Mouse (Mus musculus) MEL (cell line): ENCODE data around the gene Dbnl. TPM values are rescaled to one million over a fixed set of nuclear protein-coding genes. Genes with fewer than 3 reads are reported as not detected.

Experiments used
- DNase-seq: peaks from one replicate; pipeline ENCODE4 v3.0.0; 2011; ENCODE audit warnings: low read depth, low spot score
- H3K27ac ChIP-seq: 2 replicates; pipeline ENCODE4 v1.5.1; 2012; ENCODE audit warnings: low read depth, mild to moderate bottlenecking, control low read depth, low read length, moderate library complexity; ENCODE audit not compliant: control insufficient read depth
- H3K27me3 ChIP-seq, 2 experiments: fragments of 150-350 bp in 1 of 2; sonication (generic) in 1 of 2; 2 replicates each; pipeline ENCODE4 v1.6.1; 2012; ENCODE audit warnings: low read length in 2 of 2, mild to moderate bottlenecking in 2 of 2, improper control_type of control experiment in 1 of 2, moderate library complexity in 1 of 2; ENCODE audit not compliant: insufficient read depth in 2 of 2, control insufficient read depth in 1 of 2
- H3K36me3 ChIP-seq, 2 experiments: 2 replicates each; pipeline ENCODE4 v1.6.1; 2012 to 2014; ENCODE audit warnings: low read length in 2 of 2, improper control_type of control experiment in 1 of 2, inconsistent platforms in 1 of 2, mild to moderate bottlenecking in 1 of 2; ENCODE audit not compliant: insufficient read depth in 2 of 2, control insufficient read depth in 1 of 2
- H3K4me1 ChIP-seq, 2 experiments: fragments of 150-350 bp in 1 of 2; sonication (generic) in 1 of 2; 2 replicates each; pipeline ENCODE4 v1.6.1; 2012; ENCODE audit warnings: low read length in 2 of 2, improper control_type of control experiment in 1 of 2, mild to moderate bottlenecking in 1 of 2; ENCODE audit not compliant: insufficient read depth in 2 of 2, control insufficient read depth in 1 of 2
- H3K4me3 ChIP-seq, 2 experiments: fragments of 150-350 bp in 1 of 2; sonication (generic) in 1 of 2; 2 replicates each; pipeline ENCODE4 v1.5.1; 2012; ENCODE audit warnings: low read depth in 2 of 2, low read length in 2 of 2, mild to moderate bottlenecking in 2 of 2, moderate library complexity in 2 of 2, control low read depth in 1 of 2, improper control_type of control experiment in 1 of 2; ENCODE audit not compliant: control insufficient read depth in 1 of 2, insufficient read depth in 1 of 2
- H3K79me2 ChIP-seq: 2 replicates; pipeline ENCODE4 v1.6.1; 2012; ENCODE audit warnings: mild to moderate bottlenecking, low read length, moderate library complexity; ENCODE audit not compliant: control insufficient read depth, poor library complexity, insufficient read depth
- H3K9ac ChIP-seq: 2 replicates; pipeline ENCODE4 v1.6.1; 2012; ENCODE audit warnings: low read depth, mild to moderate bottlenecking, control low read depth, low read length, moderate library complexity; ENCODE audit not compliant: control insufficient read depth, poor library complexity, severe bottlenecking
- H3K9me3 ChIP-seq: fragments of 150-350 bp; sonication (generic); replicated peaks from 2 replicates; pipeline ENCODE4 v1.6.1; 2012; ENCODE audit warnings: mild to moderate bottlenecking, low read length, improper control_type of control experiment, moderate library complexity; ENCODE audit not compliant: insufficient read depth
- BHLHE40 ChIP-seq: IDR thresholded peaks from 2 replicates; pipeline ENCODE4 v1.6.1; 2012; ENCODE audit warnings: low read depth, mild to moderate bottlenecking, inconsistent platforms, low read length, improper control_type of control experiment, borderline replicate concordance
- CTCF ChIP-seq, 3 experiments: IDR thresholded peaks in 2 of 3; conservative IDR thresholded peaks in 1 of 3; 2 replicates each; pipeline ENCODE4 v1.5.1; 2011 to 2012; ENCODE audit warnings: low read length in 3 of 3, low read depth in 2 of 3, mild to moderate bottlenecking in 2 of 3, improper control_type of control experiment in 1 of 3, inconsistent platforms in 1 of 3, mixed read lengths in 1 of 3, moderate library complexity in 1 of 3; ENCODE audit not compliant: control insufficient read depth in 1 of 3, insufficient read depth in 1 of 3, poor library complexity in 1 of 3, severe bottlenecking in 1 of 3
- ELF1 ChIP-seq: IDR thresholded peaks from 2 replicates; pipeline ENCODE4 v1.6.1; 2014; ENCODE audit warnings: low read depth, mild to moderate bottlenecking, inconsistent platforms, low read length, improper control_type of control experiment, moderate library complexity
- EP300 ChIP-seq, 2 experiments: IDR thresholded peaks; 2 replicates each; pipeline ENCODE4 v1.6.1; 2011; ENCODE audit warnings: improper control_type of control experiment in 2 of 2, low read length in 2 of 2, low read depth in 1 of 2, mild to moderate bottlenecking in 1 of 2
- ETS1 ChIP-seq: IDR thresholded peaks from 2 replicates; pipeline ENCODE4 v1.6.1; 2012; ENCODE audit warnings: low read depth, mild to moderate bottlenecking, inconsistent platforms, low read length, improper control_type of control experiment, moderate library complexity
- GABPA ChIP-seq: IDR thresholded peaks from 2 replicates; pipeline ENCODE4 v1.6.1; 2012; ENCODE audit warnings: low read depth, mild to moderate bottlenecking, inconsistent platforms, low read length, improper control_type of control experiment, moderate library complexity
- JUND ChIP-seq: IDR thresholded peaks from 2 replicates; pipeline ENCODE4 v1.6.1; 2011; ENCODE audit warnings: low read depth, mild to moderate bottlenecking, improper control_type of control experiment, low read length
- KAT2A ChIP-seq: conservative IDR thresholded peaks from 2 replicates; pipeline ENCODE4 v1.6.1; 2012; ENCODE audit warnings: low read depth, low read length, improper control_type of control experiment, inconsistent platforms
- MAX ChIP-seq: IDR thresholded peaks from 2 replicates; pipeline ENCODE4 v1.6.1; 2011; ENCODE audit warnings: low read length, improper control_type of control experiment
- MAZ ChIP-seq: IDR thresholded peaks from 2 replicates; pipeline ENCODE4 v1.6.1; 2012; ENCODE audit warnings: low read depth, mild to moderate bottlenecking, inconsistent platforms, low read length, improper control_type of control experiment
- MYB ChIP-seq: IDR thresholded peaks from 2 replicates; pipeline ENCODE4 v1.6.1; 2011; ENCODE audit warnings: mild to moderate bottlenecking, low read depth, low read length, improper control_type of control experiment
- MYC ChIP-seq: IDR thresholded peaks from 2 replicates; pipeline ENCODE4 v1.6.1; 2011; ENCODE audit warnings: low read depth, mild to moderate bottlenecking, low read length, improper control_type of control experiment, moderate library complexity
- NRF1 ChIP-seq: IDR thresholded peaks from 2 replicates; pipeline ENCODE4 v1.6.1; 2014; ENCODE audit warnings: low read depth, mild to moderate bottlenecking, inconsistent platforms, low read length, improper control_type of control experiment, moderate library complexity; ENCODE audit not compliant: poor library complexity, insufficient read depth, severe bottlenecking
- POLR2AphosphoS2 ChIP-seq: IDR thresholded peaks from 2 replicates; pipeline ENCODE4 v1.6.1; 2011; ENCODE audit warnings: low read length, improper control_type of control experiment
- TCF12 ChIP-seq: IDR thresholded peaks from 2 replicates; pipeline ENCODE4 v1.6.1; 2014; ENCODE audit warnings: low read depth, mild to moderate bottlenecking, inconsistent platforms, low read length, improper control_type of control experiment, moderate library complexity
- ZC3H11A ChIP-seq: IDR thresholded peaks from 2 replicates; pipeline ENCODE4 v1.6.1; 2012; ENCODE audit warnings: low read depth, mild to moderate bottlenecking, inconsistent platforms, low read length, improper control_type of control experiment
- ZMIZ1 ChIP-seq: IDR thresholded peaks from 2 replicates; pipeline ENCODE4 v1.6.1; 2012; ENCODE audit warnings: low read depth, mild to moderate bottlenecking, inconsistent platforms, low read length, improper control_type of control experiment, moderate library complexity
- polyA plus RNA-seq, 2 experiments: library from polyadenylated mRNA; stranded (reverse) in 1 of 2; unstranded in 1 of 2; fragments of >175 nt in 1 of 2; fragments of >200 nt in 1 of 2; gene quantifications; 2 replicates each; pipeline versions ENCODE4 v1.2.1 to v1.2.4; 2012; ENCODE audit warnings: low replicate concordance in 2 of 2, low read depth in 1 of 2; ENCODE audit not compliant: insufficient read length in 2 of 2, insufficient read depth in 1 of 2, missing spikeins in 1 of 2
- total RNA-seq: library from RNA; depleted of rRNA; stranded (reverse); fragments of 300-350 nt; gene quantifications from 2 replicates; pipeline ENCODE4 v1.2.3, GENCODE M21; 2012

Gene Dbnl
- total and polyA plus RNA-seq, 3 experiments: 73.5 to 149 TPM; not detected in 1

DNA sequence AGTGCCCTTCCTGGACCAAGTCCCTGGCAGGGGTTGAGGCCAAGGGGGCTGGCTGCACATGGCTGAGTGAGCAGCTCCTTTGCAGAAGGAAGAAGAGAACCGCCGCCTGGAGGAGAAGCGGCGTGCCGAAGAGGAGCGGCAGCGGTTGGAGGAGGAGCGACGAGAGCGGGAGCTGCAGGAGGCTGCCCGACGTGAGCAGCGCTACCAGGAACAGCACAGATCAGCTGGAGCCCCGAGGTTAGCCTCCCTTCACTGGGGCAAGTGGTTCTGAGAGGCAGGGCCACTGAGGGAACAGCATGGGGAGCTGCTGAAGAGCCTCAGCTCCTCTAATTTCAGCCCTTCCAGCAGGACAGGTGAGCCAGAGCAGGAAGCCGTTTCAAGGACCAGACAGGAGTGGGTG, 8.7 kb downstream of the Dbnl start:
- Histone ChIP-seq H3K9ac (no peak overlapping the region), H3K9me3 (no peaks in the 10 kb centered on the region), H3K79me2 (no peaks in the 10 kb centered on the region), H3K27ac (no peak overlapping the region), H3K27me3 (no peaks in the 10 kb centered on the region), H3K36me3 (peaks cover 0 to 6% of the 10 kb centered on the region in 2 experiments; a peak in 2 of 4 replicates), H3K4me3 (no peak overlapping the region), H3K4me1 (0 out of 4 replicates have a peak, but pooled peaks cover 0 to under 1% of the 10 kb centered on the region in 2 experiments)
- DNase-seq: no peak
- TF ChIP-seq EP300 (IDR thresholded peaks at IDR 0.05; ENCODE audit: low read depth in 1 of 2, low read length in 2 of 2) (no peak), MYC (no peak), ZC3H11A (no peak), ZMIZ1 (no peak), CTCF (IDR thresholded peaks at IDR 0.05 in 2 of 3, conservative IDR thresholded peaks at IDR 0.05 in 1 of 3; ENCODE audit: control insufficient read depth in 1 of 3, insufficient read depth in 1 of 3, low read depth in 2 of 3, low read length in 3 of 3, poor library complexity in 1 of 3, severe bottlenecking in 1 of 3) (no peak), JUND (no peak), POLR2AphosphoS2 (no peak)

DNA sequence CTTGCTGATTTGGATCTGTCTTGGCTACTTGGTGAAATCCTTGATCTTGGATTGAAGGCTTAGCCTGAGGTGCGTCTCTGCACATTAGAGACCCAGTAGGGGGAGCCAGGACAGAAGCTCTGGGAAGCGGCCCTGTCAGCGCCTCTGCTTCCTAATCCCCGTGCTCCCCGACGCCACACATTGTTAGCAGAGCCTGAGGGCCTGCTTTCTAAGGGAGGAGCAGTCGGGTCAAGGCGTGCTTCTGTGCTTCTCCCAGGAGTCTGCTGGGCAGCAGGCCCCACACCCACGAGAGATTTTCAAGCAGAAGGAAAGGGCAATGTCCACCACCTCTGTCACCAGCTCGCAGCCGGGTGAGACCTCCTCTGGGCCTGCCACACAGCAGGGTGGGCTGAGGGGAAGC, 9.1 kb downstream of the Dbnl start:
- no peaks in the 10 kb centered on the region for H3K27me3 ChIP-seq
- TF ChIP-seq ETS1 (no peak), NRF1 (no peak), KAT2A (no peak), JUND (no peak), ELF1 (no peak), MYB (no peak), MAX (no peak), GABPA (no peak), TCF12 (no peak), MAZ (no peak), BHLHE40 (no peak)
- TF ChIP-seq, all 39 proteins: peak for 0
- Histone ChIP-seq H3K27ac (no peak overlapping the region), H3K36me3 (peaks cover 0 to 6% of the 10 kb centered on the region in 2 experiments; a peak in 2 of 4 replicates), H3K4me3 (no peak overlapping the region), H3K4me1 (peaks cover 0 to 5% of the 10 kb centered on the region in 2 experiments; a peak in 1 of 4 replicates), H3K9me3 (no peaks in the 10 kb centered on the region), H3K9ac (no peak overlapping the region), H3K79me2 (no peaks in the 10 kb centered on the region)
- no peak for DNase-seq
